Mouse (Mus musculus) lung, adult 2 months (tissue): ENCODE results near the gene Six3.

Experiments used
- CTCF ChIP-seq: fragments of 200-500 bp; IDR thresholded peaks from 2 replicates; pipeline ENCODE4 v1.5.1; 2011; ENCODE audit warnings: mild to moderate bottlenecking, low read length, control low read depth; ENCODE audit not compliant: insufficient read depth
- POLR2A ChIP-seq: fragments of 200-500 bp; IDR thresholded peaks from 2 replicates; pipeline ENCODE4 v1.6.1; 2011; ENCODE audit warnings: low read depth, mild to moderate bottlenecking, control low read depth, low read length, borderline replicate concordance; ENCODE audit errors: extremely low read depth

DNA sequence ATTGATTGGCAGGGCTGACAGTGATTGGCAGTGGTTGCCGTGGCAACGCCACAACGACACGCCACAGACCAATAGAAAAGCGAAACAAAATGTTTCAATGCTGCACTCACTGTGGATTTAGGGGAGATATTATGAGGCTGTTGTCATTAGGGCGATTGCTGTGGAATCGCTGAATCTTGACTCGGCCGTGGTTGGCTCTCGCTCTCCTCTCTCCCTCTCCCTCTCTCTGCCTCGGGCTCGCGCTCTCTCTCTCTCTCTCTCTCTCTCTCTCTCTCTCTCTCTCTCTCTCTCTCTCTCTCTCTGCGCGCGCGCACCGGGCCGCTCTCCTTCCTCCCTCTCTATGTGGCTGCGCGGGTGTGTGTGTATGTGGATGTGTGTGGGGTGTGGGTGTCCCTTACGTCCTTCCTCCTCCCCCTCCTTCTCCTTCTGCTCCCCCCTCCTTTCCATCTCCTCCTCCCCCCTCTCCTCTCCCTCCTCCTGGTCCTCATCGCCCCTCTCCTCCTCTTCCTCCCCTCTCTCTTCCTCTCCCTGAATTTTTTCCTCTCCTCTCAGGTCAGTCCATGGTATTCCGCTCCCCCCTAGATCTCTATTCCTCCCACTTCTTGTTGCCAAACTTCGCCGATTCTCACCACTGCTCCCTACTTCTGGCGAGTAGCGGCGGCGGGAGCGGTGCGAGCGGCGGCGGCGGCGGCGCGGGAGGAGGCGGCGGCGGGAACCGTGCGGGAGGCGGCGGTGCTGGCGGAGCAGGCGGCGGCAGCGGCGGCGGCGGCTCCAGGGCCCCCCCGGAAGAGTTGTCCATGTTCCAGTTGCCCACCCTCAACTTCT is 7.5 kb downstream of the Six3 start:
- TF ChIP-seq CTCF (no peak), POLR2A (no peak)
